Mouse (Mus musculus) urinary bladder, adult 18-20 months (tissue): ENCODE measurements around the gene Smr3a.

Experiments
- DNase-seq, 2 experiments: peaks; one replicate each; pipeline ENCODE4 v3.0.0; 2022; ENCODE audit warnings: low spot score in 2 of 2, mixed read lengths in 2 of 2

Gene Smr3a

GRCm38 (mm10) chr5:88002249-88002648, at the start of gene Smr3a:
TSS of gene Smr3a (plus strand) at chr5:88002549.
- DNase-seq: no peak

- DNase-seq: no peak
Measured at GRCm38 (mm10) chr5:87969201-87969600, 33.1 kb upstream of the Smr3a start, which contains the start of the genes 2310003L06Rik and Gm28434. TSS of gene 2310003L06Rik (plus strand) at chr5:87969459. TSS of gene Gm28434 (plus strand) at chr5:87969517.

GRCm38 (mm10) chr5:87979139-87979538, 23.2 kb upstream of the Smr3a start, which contains the start of gene Cabs1:
TSS of gene Cabs1 (plus strand) at chr5:87979439.
- no peak for DNase-seq

GRCm38 (mm10) chr5:87982468-87983214, 19.7 kb upstream of the Smr3a start:
- DNase-seq: no peak

- DNase-seq: no peak
Measured at GRCm38 (mm10) chr5:88005241-88005640, 2.9 kb downstream of the Smr3a start.
